Mouse (Mus musculus) urinary bladder, postnatal 14 days (tissue): Measurements from ENCODE around the gene Gpc6.

Experiments used
- DNase-seq: peaks from one replicate; pipeline ENCODE4 v3.0.0; 2021; ENCODE audit warnings: low spot score

The Gpc6 gene

DNA sequence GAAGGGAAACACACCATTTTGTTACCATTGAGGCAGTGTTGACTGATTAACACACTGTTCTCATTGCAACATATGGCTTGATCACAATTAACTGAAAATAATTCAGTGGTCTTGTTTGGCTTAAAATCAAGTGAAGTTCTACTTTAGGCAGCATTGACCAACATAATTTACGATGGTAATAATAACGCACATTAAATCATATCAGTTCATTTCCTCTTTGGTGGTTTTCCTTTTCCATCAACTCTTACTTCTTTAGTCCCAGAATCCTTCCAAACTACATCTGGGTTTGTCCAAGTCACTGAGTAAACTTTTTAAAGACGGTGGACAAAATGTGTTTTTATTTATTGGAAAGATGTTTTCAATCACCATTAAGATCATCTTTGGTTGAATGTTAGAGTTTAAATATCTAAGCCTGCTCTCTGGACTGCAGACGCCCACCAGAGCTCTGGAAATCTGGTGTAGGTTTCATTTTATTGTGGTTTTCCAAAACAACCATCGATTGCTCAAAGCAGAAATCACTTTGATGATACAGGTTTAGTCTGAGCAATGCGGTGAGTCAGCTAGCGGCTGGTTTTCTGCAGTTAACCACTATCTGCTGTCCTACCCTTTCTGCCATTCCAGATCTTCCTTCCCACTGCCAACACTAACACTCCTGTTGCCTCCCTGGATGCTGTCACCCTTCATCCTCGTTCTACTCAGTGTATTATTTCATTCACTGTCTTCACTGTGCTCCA, 314.7 kb downstream of the Gpc6 start:
- no peak for DNase-seq

DNA sequence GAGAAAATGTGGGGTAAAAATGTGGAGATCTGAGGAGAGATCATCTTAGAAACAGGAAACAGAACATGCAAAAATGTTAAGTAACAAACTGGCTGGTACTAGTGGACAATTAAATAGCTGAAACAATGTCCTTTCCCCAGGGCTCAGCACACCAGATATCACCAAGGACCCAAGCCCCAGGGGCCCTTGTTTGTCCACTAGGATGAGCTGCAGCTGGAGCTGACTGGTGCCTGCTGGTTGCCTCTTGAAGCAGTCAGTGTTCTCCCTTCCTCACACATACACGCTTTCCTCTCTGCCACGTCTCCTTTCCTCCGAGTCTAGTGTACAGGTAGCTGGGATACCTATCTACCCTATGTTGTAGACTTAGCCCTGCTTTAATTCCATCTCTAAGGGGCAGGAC, 320.5 kb downstream of the Gpc6 start:
- DNase-seq: no peak

DNA sequence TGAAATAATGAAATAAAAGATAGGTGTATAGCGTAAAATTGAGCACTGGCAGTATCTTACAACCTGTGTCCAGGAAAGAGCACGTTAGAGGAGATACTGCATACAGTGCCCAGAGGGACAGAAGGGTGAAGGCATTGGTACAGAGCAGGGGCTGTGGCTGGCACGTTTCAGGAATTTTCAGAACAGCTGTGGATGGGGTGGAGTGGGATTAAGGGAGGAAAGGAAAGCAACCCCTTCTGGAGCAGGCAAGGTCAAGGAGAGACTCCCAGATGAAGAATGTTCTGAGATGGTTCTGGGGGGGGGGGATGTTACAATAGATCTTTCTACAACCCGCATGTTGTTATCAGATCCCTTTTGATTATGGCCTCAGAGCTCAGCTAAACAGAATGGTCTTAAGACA, 331.1 kb downstream of the Gpc6 start:
- DNase-seq: no peak

DNA sequence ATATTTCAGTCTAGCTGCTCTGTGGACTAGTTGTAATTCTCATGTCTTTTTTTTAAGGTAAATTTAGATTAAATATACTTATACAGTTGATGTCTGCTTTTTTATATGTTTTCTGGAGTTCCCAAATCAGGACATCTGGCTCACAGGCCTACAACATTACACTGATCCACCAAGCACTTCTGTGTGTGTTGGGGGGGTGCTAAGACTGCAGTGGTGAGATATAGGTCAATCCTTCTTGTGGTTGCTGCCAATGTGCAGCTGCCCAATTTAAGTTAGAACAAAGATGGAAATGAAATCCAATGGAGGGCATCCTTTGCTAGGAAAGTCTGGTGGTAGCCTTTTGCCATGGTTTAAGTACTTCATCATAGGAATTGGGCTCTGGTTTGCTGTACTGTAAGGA, 340.5 kb downstream of the Gpc6 start:
- DNase-seq: no peak

DNA sequence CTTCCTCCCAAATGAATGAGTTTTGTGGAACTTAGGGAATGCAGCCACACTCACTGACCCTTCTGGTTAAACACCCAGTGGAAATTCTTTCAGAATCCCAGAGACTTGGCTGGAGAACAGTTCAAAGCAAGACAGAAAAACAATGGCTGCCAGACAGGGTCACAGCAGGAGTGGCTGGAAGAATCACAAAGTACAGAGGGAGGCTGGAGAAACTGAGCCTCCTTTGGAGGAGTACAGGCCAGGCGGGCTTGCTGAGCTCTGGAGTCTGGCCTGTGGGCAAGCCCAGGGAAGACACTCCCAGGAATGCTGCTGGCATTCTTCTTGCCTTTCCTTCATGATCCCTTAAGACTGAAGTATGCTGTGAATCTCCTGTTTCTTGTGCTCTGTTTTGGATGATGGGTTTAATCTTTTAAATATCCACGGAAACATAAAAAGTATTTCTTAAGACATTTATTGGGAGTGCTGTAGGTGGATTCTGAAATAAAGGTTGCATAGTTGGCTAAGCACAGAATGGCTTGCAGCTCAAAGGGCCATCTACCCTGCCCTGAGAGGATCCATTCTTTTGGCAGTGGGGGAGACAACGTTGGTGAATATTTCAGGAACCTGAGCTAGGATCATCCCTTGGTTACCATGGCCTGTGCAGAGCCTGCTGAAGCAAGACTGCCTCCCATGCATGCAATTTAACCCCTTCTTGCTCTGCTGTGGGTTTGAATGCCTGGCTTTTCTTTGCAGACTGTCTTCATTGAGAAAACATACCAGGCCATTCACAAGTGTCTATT, 342.9 kb downstream of the Gpc6 start:
- DNase-seq: peak; percentile 7

DNA sequence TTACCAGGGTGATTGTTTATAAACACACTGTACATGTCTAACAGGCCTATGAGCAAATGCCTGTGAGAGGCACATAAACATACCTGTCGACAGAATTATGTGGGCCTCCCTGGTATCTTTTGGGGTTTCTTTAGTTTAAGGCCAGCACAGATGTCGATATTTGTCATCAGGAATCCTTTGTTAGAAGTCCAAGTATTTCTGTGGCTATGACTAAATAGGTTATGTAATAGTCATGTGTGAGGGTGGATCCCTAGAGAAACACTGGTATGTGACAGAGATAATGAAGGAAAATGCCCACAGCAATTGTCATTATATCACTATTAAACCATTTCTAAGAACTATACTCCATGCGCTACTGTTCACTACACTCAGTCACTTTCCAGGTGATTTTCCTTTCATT, 358.5 kb downstream of the Gpc6 start:
- DNase-seq: no peak

DNA sequence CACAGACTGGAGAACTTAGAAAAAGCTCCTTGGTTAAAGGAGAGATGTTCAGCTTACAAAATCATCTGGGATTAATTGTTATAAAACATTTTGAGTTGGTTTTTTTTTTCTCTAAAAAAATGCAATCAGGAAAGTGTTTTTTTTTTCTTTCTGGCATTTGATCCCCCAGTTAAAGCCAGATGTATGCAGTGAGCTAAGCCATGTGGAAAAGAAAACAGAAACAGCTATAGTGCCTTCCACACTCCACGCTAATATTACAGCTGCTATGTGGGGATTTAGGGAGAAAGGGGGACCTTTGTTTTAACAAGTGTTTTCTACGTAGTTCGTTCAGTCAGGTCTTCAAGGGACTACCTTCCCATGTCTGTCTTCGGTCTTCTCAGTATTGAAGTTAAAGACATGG, 368.6 kb downstream of the Gpc6 start:
- no peak for DNase-seq

DNA sequence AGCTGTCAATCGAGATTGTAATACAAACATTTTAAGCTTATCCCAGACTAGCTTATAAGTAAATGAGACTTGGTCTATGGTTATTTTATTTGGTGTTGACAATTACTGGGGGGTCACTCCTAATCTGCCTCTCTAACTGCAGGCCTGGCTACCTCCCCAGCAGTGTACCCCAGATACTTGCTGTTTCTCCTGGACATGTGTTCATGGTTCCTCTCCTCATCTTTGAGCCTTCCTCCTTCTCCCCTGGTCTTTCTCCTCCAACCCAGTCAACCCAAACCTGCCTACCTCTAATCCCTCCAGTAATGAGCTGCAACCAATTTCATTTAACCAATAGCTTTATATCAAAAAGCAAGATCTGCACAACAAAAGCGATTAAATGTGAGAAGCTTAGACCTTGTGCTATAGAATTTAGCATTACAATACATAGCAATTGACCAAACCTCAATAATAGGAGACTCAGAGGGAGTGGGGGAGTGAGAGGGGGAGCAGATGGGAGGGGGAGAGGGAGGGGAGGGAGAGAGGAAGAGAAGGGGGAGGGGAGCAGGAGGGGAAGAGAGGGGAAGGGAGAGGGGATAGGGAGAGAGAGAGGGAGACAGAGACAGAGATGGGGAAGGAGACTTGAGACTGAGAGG, 371.2 kb downstream of the Gpc6 start:
- no peak for DNase-seq

DNA sequence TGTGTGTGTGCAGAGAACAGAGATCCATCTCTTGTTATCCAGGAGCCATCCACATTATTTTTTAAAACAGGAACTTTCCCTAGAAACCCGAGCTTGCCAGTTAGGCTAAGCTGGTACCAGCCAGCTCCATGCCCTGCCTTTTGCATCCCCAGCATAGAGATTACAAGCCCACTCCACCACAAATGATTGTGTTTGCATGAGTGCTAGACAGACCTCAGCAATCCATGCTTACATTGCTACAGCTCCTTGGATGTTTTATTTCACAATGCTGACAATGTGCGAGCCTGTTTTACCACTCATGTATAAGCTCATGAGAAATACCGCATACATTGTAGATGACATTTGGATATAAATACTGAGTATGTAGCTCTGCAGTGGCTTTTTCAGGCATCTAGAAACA, 375.9 kb downstream of the Gpc6 start:
- no peak for DNase-seq

DNA sequence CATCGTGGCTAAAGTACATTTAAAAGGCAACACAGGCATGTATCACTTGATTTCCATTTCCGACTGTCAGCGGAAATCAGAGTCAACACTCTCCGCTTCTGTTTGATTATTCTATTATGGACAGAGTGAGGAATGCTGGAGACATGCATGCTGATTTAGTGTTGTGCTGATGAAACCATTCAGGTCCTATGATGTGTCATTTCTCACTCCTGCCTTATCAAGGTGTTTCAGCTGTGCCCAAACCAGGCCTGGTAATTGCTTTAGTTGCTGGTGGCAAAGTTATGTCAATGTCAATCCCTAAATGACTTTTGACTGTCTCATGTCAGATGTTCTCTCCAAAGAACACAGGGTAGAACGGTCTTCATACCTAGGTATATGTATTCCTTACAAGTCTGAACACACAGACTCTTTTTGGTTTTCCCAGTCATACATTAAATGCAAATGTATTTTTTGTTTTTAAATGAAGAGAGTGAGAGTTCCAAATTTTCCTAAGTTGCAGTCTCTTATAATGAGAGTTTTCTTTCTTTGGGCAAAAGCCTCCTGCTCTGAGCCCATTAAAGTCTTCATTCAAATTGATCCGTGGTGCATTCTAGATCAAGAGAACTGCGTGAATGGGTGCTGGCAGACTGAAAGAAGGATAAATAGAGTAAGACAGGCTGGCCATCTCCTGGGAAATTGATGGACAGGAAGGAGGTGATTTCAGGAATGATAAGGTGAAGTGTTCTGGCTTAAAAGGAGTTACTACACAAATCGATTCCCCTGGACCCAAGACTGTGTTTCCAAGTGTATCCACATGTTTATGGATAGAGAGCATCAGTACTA, 379.0 kb downstream of the Gpc6 start:
- DNase-seq: no peak

DNA sequence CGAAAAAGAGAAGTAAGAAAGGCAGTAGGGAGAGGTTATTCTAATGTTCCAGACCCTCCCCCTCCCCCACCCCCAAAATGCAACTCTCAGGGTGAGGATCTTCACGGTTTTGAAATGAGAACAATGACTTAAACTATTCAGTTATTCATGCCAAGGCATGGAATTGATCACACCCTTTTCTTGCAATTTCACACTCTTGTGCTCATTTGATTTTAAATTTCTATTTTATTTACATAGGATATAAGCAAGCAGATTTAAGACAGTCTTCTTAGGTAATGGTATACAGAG, 379.6 kb downstream of the Gpc6 start:
- no peak for DNase-seq

DNA sequence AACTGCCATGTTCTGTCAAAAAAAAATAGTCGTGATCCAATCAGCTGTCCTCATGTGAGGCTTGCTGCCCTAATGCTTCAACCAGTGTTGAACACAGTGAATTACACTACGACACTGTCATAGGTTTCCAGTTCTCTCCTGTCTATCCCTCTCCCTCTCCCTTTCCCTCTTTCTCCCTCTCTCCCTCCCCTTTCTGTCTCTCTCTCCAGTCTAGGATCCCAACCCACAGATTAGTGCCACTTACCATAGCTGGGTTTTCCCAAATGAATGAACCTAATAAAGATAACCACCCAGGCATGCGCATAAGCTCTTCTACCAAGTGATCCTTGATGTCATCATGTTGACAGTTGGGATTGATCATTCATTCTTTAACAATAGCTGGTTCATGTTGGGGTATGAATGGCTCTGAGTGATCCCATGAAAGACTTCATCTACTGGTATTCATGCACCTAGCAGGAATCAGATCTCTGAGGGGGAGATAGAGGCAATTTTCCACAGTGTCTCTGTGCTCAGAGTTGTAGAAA, 384.9 kb downstream of the Gpc6 start:
- no peak for DNase-seq

DNA sequence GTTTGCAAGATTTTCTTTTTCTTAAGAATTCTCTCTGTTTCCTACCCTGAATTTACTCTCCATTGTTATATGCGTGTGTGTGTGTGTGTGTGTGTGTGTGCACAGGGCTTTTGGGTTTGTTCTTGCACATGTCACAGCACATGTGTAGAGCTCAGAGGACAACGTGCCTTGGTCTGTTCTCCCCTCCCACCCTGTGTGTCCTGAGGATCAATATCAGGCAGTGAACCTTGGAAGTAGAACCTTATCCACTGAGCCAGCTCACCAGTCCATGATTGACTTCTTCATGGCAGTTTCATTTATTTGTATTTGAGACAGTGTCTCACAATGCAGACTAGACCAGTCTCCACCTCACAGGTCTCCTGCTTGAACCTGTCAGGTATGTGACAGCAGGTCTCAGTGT, 399.1 kb downstream of the Gpc6 start:
- DNase-seq: no peak

DNA sequence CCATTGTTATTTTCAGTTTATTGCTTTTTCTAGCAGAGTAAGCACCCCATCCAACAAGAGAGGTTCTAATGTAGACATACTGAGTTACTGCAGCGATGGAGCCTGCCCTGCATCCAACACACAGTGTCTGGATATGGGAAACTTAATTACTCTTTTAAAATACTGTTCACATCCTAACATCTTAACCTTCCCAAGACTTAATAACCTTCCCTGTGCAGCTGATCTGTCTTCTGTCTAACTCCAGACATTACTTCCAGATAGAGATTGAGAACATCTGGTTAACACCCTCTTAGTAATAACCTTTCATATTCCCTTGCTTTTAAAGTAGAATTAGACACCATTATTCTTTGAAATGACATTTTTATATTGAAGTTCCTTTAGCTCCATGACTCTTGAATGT, 407.1 kb downstream of the Gpc6 start:
- DNase-seq: no peak

DNA sequence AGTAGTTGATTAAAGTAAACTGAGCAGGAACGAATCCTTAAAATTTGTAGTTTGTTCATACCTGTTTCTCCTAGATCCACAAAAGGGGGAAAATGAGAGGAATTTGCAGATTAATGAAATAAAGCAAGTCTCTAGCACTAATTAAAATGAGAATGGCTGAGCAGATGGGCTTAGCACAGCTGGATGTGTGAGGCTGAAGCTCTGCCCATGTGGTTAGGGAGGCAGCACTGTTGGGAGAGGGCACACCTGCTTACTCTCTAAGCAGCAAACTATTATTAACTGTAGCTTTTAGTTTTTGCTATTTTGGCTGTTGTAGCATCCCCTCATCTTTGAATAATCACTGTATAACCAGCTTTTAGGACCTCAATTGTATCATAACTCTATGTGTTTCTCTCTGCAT, 412.2 kb downstream of the Gpc6 start:
- no peak for DNase-seq

DNA sequence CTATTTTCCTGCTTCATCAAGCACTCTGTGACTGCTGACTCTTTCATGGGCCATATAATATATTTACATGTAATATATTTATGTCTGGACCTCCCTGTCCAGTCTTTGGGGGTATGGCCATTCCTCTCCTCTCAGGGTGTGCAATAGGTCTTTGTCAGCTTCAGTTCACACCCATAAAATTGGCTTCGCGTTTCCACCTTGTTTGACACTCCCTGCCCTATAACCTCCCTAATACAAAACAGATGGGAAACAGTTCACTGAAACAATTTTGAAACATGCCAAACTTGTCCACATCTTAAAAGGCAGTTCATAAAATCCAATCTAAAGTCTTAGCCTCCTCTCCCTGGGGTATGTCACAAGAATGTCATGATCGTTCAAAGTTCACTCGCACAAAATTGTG, 415.4 kb downstream of the Gpc6 start:
- no peak for DNase-seq

DNA sequence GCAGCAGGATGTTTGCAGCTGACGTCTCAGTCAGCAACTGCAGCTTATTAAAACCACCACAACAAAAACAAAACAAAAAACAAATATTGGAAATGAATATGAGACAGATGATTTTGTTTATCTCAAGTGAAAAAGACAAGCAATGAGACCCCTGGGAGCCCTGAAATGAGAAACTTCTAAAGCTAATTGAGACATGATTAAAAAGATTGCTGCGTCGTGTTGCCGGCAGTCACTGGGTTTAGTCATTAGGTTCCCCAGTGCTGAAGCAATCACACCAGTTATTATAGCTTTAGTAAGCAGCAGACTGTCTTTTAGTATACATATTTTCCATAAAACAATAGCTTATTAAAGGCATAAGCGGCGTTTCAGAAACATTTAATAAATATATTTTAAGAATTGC, 419.4 kb downstream of the Gpc6 start:
- no peak for DNase-seq

DNA sequence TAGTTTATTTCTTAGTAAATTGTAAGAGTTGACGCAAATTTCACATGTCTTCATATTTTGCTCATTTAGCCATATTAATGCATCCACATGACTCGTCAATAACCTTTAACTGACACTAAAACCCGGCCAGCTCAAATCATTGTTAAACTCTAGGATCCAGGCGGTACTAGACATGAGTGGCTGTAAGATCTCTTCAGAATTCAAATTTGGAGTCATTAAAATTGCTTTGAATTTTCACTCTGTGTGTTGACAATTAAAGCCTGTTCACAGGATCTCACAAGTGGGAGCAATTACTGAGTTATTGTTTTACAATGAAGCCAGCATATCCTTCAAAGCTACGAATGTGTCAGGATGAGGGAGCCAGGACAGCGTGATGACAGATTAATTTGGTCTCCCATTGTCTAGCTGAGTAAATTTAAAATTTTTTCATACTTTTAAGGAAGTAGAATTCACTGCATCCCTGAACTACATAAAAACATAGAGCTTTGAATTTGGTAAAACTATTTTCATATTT, 421.3 kb downstream of the Gpc6 start:
- DNase-seq: no peak

DNA sequence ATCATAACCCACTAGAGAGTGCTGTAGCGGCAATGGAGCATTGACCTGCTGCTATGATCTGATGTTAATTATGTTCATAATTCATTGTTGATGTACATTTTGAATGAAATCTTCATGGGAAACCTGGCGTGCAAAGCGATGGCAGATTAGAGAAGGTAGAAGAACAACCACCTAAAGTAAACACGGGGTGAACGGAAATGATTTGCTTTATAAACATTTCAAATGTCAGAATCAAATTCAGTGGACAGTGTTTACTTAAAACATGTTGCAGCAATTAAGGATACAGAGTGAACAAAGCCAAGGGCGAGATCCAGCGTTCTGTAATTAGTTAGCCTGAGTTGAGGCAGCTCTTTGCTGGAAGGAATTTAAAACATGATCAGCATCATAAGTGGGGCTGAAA, 426.2 kb downstream of the Gpc6 start:
- DNase-seq: no peak

DNA sequence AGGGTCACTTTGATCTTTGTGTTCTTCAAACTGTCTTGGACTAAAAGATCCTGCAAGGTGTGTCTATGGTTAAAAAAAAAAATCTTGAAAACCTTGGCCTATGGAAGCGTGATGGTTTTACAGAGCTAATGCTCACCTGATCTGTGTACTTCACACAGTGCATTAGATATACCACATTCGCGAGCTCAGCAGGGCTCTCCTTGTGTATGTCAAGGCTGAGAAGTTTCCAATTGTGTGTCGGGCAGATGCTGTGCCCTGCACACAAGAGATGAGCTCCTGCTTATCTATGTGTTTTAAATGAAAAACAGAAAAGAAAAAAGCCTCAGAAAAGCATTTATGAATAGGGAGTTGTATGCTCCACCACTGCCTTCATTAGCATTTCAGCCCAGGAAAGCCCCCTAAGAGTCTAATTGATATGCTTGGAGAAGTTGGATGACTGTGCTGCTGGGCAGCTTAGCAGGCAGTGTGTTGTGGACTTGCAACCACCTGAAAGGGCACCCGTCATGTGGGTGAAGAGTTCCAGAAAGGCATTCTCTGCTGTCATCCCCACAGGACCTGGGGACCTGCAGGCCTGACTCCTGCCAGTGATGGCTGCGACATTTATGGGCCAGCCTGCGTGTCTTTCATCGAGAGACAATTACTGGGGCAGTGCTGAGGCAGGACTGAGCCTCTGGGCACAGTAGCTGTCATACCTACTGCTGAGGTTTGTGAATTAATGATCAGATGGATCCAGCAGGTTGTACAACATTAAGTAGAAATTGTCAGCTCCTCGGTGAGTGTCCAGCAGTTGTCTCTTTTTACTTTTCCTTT, 436.2 kb downstream of the Gpc6 start:
- DNase-seq: no peak

DNA sequence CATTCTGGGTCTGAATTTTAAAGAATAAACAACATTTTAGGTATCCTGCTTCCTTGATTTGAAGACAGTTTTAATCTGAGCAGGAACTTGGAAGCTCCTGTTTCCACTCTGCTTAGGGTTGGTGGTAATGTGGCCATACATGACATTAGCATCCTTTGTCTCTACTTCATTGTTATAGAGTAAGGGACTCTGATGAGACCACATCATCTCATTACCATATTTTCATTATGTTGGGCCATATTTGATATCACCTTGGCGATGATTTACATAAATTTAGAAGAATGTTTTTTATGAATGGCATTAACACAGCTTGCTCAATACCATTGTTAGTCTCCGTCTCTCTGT, 436.8 kb downstream of the Gpc6 start:
- DNase-seq: no peak
